ENCODE assay signal across 10 mouse cellular contexts in genomic region chr1:182090298-182090677, GRCm38 (mm10). TPM values are rescaled to one million over a fixed set of nuclear protein-coding genes. Genes with fewer than 3 reads are reported as not detected.
DNase-seq lines count a peak whose midpoint lies in the region; ATAC-seq lines count a peak whose summit lies in the region.
"Had no signal": no experiment of that assay in that cellular context is flagged by ENCODE, and none has a peak within 500 bp of the region (broad histone marks: within the 10 kb centered on the region; RNA-seq: fewer than 3 reads in every experiment).

No protein-coding gene starts in this region.

- peaks cover 67% of the 10 kb centered on the region for H3K4me1 ChIP-seq in kidney, embryonic 15.5 days
- peaks cover 63% of the 10 kb centered on the region for H3K4me1 ChIP-seq in embryonic facial prominence, embryonic 12.5 days
- H3K4me1 ChIP-seq in intestine, embryonic 14.5 days (replicated peaks; ENCODE audit: control insufficient read depth, insufficient read depth, low read length): peaks cover 49% of the 10 kb centered on the region
- H3K4me1 ChIP-seq in neural tube, embryonic 15.5 days: peaks cover 47% of the 10 kb centered on the region

- H3K27me3 ChIP-seq in kidney, embryonic 15.5 days: no peaks in the 10 kb centered on the region
- no peaks in the 10 kb centered on the region for H3K27me3 ChIP-seq in embryonic facial prominence, embryonic 12.5 days
- no peaks in the 10 kb centered on the region for H3K27me3 ChIP-seq in intestine, embryonic 14.5 days (replicated peaks; ENCODE audit: control insufficient read depth, insufficient read depth, low read length)
- 0 out of 2 replicates have a peak, but pooled peaks cover 3% of the 10 kb centered on the region for H3K27me3 ChIP-seq in neural tube, embryonic 15.5 days (replicated peaks)

- H3K4me3 ChIP-seq in kidney, embryonic 15.5 days (replicated peaks): no peak overlapping the region
- no peak overlapping the region for H3K4me3 ChIP-seq in embryonic facial prominence, embryonic 12.5 days
- H3K4me3 ChIP-seq in intestine, embryonic 14.5 days (ENCODE audit: low read depth, low read length): no peak overlapping the region
- no peak overlapping the region for H3K4me3 ChIP-seq in neural tube, embryonic 15.5 days (replicated peaks)
- H3K4me3 ChIP-seq: erythroblast, embryonic 14.5 days had no signal

- H3K27ac ChIP-seq in kidney, embryonic 15.5 days: peak overlapping the region; percentile 79
- H3K27ac ChIP-seq in embryonic facial prominence, embryonic 12.5 days: peak overlapping the region; percentile 64; the same call in 1 of the 2 replicates
- H3K27ac ChIP-seq in intestine, embryonic 14.5 days (ENCODE audit: low read depth): peak overlapping the region; percentile 72
- H3K27ac ChIP-seq in neural tube, embryonic 15.5 days (replicated peaks): peak overlapping the region; percentile 75

- ATAC-seq in kidney, embryonic 15.5 days (replicated peaks; ENCODE audit: low FRiP score): 0 out of 2 replicates have a peak, but pooled peaks have one; percentile 29
- ATAC-seq in embryonic facial prominence, embryonic 12.5 days (ENCODE audit: insufficient number of reproducible peaks, insufficient read depth, low FRiP score, low TSS enrichment): no peak
- no peak for ATAC-seq in intestine, embryonic 14.5 days (replicated peaks; ENCODE audit: low FRiP score, low TSS enrichment, low read depth)
- ATAC-seq in neural tube, embryonic 15.5 days (ENCODE audit: low FRiP score): peak; percentile 45; the same call in 1 of the 2 replicates
- no peak for ATAC-seq in megakaryocyte-erythroid progenitor cell, adult 5-6 weeks (replicated peaks; ENCODE audit: low FRiP score, low TSS enrichment, poor library complexity, severe bottlenecking)

- WGBS in kidney, embryonic 15.5 days: 35% methylated on average over 5 of the region's 5 CpGs
- WGBS in embryonic facial prominence, embryonic 12.5 days: 23% methylated on average over 5 of the region's 5 CpGs
- 22% methylated on average over 5 of the region's 5 CpGs for WGBS in intestine, embryonic 14.5 days
- WGBS in neural tube, embryonic 15.5 days: 16% methylated on average over 5 of the region's 5 CpGs

- H3K36me3 ChIP-seq in kidney, embryonic 15.5 days: no peaks in the 10 kb centered on the region
- no peaks in the 10 kb centered on the region for H3K36me3 ChIP-seq in embryonic facial prominence, embryonic 12.5 days
- H3K36me3 ChIP-seq in intestine, embryonic 14.5 days (ENCODE audit: control insufficient read depth, insufficient read depth, low read length): no peaks in the 10 kb centered on the region
- H3K36me3 ChIP-seq in neural tube, embryonic 15.5 days: no peaks in the 10 kb centered on the region

- H3K4me2 ChIP-seq in kidney, embryonic 15.5 days: no peak overlapping the region
- H3K4me2 ChIP-seq in embryonic facial prominence, embryonic 12.5 days (replicated peaks): no peak overlapping the region
- peak overlapping the region; percentile 15; the same call in 1 of the 2 replicates for H3K4me2 ChIP-seq in intestine, embryonic 14.5 days (ENCODE audit: low read length)
- H3K4me2 ChIP-seq in neural tube, embryonic 15.5 days: 0 out of 2 replicates have a peak overlapping the region, but pooled peaks have one; percentile 1

- no peak for DNase-seq in kidney, adult 11 months
- peak; percentile 57 for DNase-seq in intestine, embryonic 14.5 days (ENCODE audit: low spot score)
- DNase-seq in layer of hippocampus, postnatal 14 days (ENCODE audit: low spot score in 2 of 2): no peak
- DNase-seq in right cerebral cortex, postnatal 10 days (ENCODE audit: low spot score in 2 of 2): no peak
- DNase-seq: kidney, postnatal 14 days had no signal

- H3K9ac ChIP-seq in kidney, embryonic 15.5 days: no peak overlapping the region
- no peak overlapping the region for H3K9ac ChIP-seq in embryonic facial prominence, embryonic 12.5 days
- H3K9ac ChIP-seq in intestine, embryonic 14.5 days (ENCODE audit: low read length): 0 out of 2 replicates have a peak overlapping the region, but pooled peaks have one; percentile 1
- H3K9ac ChIP-seq in neural tube, embryonic 15.5 days (replicated peaks): no peak overlapping the region

- no peaks in the 10 kb centered on the region for H3K9me3 ChIP-seq in kidney, embryonic 15.5 days (replicated peaks)
- no peaks in the 10 kb centered on the region for H3K9me3 ChIP-seq in embryonic facial prominence, embryonic 12.5 days
- no peaks in the 10 kb centered on the region for H3K9me3 ChIP-seq in intestine, embryonic 14.5 days (ENCODE audit: control insufficient read depth, low read length)
- no peaks in the 10 kb centered on the region for H3K9me3 ChIP-seq in neural tube, embryonic 15.5 days (replicated peaks)

RNA-seq across cellular contexts. Expression of gene Srp9, which starts 34.2 kb away (rescaled TPM):
- 151 and 159 TPM in 2 replicates for polyA plus RNA-seq in kidney, embryonic 15.5 days (2015; fragmentation: Nextera tagmentation; extraction: Ambion mirVana)
- 166 and 167 TPM in 2 replicates for polyA plus RNA-seq in embryonic facial prominence, embryonic 12.5 days (2016; fragmentation: Nextera tagmentation; extraction: Ambion mirVana)
- 134 and 142 TPM in 2 replicates for polyA plus RNA-seq in intestine, embryonic 14.5 days (2014; fragmentation: Nextera tagmentation; extraction: Ambion mirVana)
- 132 and 140 TPM in 2 replicates for polyA plus RNA-seq in neural tube, embryonic 15.5 days (2015; fragmentation: Nextera tagmentation; extraction: Ambion mirVana)
- total RNA-seq in layer of hippocampus, postnatal 14 days (2021): 10 to 100 TPM; 58.8 to 61.2 TPM
- 115 and 118 TPM in 2 replicates for total RNA-seq in megakaryocyte-erythroid progenitor cell, adult 5-6 weeks (2014; fragmentation: Nextera tagmentation)
- 67.8 and 111 TPM in 2 replicates for total RNA-seq in megakaryocyte-erythroid progenitor cell, adult 5-6 weeks (2017)

Comparison
In these comparisons a context has a peak if more than half of its experiments do, and no peak if none do; other contexts are left out.
1. ATAC-seq: peak in kidney, embryonic 15.5 days (single experiment) and neural tube, embryonic 15.5 days (single experiment); none in embryonic facial prominence, embryonic 12.5 days (single experiment), intestine, embryonic 14.5 days (single experiment) and megakaryocyte-erythroid progenitor cell, adult 5-6 weeks (single experiment).
2. H3K4me2 ChIP-seq: peak in intestine, embryonic 14.5 days (single experiment) and neural tube, embryonic 15.5 days (single experiment); none in kidney, embryonic 15.5 days (single experiment) and embryonic facial prominence, embryonic 12.5 days (single experiment).
3. Peak in every context shown above with its lines, with median percentiles within 50 percentile points of each other: H3K27ac ChIP-seq.